Mouse (Mus musculus) gastrocnemius, adult 2 months (tissue): ENCODE measurements around the gene Arfgap3. TPM values are rescaled to one million over a fixed set of nuclear protein-coding genes. Genes with fewer than 3 reads are reported as not detected.
"Not testable (repeated sequence)": the region's sequence is repeated elsewhere in the genome, so short reads cannot be mapped to it uniquely, and the experiment has no call there.

ENCODE experiments used
- DNase-seq: peaks from one replicate; pipeline ENCODE4 v3.0.0; 2022
- H3K27ac ChIP-seq: fragments of 200-600 bp; 2 replicates; pipeline ENCODE4 v1.8.1; 2022; ENCODE audit warnings: mild to moderate bottlenecking
- H3K4me3 ChIP-seq: fragments of 200-600 bp; 2 replicates; pipeline ENCODE4 v1.8.1; 2022; ENCODE audit warnings: mild to moderate bottlenecking, moderate library complexity
- CTCF ChIP-seq: fragments of 200-600 bp; IDR thresholded peaks from 2 replicates; pipeline ENCODE4 v1.8.1; 2022; ENCODE audit warnings: antibody characterized with exemption, mild to moderate bottlenecking, moderate library complexity
- intact Hi-C: fragments of 180-260 bp; cut with DNase I; formaldehyde crosslinking; loops from one replicate; pipeline ENCODE4 v1.15.1; 2025
- long read RNA-seq, 2 experiments: library from polyadenylated mRNA; stranded (forward); transcript quantifications; one replicate each; pipeline ENCODE4 v2.0.0; 2021
- total RNA-seq, 2 experiments: library from RNA; stranded (reverse); gene quantifications; 2 replicates each; pipeline ENCODE4 v1.2.3; 2021

Gene Arfgap3
- total RNA-seq: 1 to 10 TPM; 6.0 to 6.7 TPM
- long read RNA-seq, experiment 1, partial matches to known transcripts: 3 of 9 reads
- long read RNA-seq, experiment 1, other reads (novel, unspliced or antisense): 3 of 9 reads
- long read RNA-seq, experiment 2, transcript Arfgap3-201 (16 exons, 2,619 nt): major isoform, 6 of 11 reads
- long read RNA-seq, experiment 2, partial matches to known transcripts: 0 of 11 reads
- long read RNA-seq, experiment 2, other reads (novel, unspliced or antisense): 5 of 11 reads

DNA sequence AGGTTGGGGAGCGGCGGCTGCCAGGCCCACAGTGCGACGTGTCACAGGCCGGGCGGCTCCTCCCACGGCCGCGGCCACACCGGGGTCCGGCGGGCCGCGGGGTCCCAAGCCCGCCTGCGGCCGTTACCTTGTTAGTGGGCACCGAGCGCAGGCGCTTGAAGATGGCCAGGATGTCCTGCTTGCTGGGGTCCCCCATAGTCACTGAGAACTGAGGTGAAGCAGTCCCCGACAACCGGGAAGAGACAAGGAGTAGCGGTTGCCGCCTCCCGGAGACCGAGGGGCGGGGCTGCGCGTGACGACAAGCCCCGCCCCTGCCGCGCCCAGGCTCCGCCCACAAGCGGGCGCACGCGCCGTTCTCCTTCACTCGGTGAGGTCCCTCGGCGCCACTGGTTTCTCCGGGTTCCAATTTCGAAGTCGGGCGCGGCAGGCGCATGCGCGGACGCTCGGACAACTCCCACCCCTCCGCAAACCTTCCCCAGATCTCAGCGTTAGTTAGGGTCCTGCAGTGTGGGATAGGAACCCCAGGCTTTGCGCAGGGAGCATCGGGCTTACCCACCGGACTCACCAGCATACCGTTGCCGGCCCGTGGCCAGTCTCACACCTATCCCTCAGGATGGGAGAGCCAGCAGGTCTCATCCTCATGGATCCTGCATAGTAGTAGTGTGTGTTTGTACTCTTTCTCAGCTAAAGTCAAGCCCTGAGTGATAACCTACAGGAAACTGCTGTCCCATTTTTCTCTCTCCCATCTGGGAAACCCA lies at the start of gene Arfgap3:
TSS of gene Arfgap3 (minus strand) at position 294 of the 758 bp plus-strand sequence.
- Histone ChIP-seq H3K27ac (peak within 1 kb of the TSS; percentile 90), H3K4me3 (peak within 1 kb of the TSS; percentile 98)
- TF ChIP-seq CTCF: no peak
- intact Hi-C loops: no loop called here
- peak; percentile 95 for DNase-seq

DNA sequence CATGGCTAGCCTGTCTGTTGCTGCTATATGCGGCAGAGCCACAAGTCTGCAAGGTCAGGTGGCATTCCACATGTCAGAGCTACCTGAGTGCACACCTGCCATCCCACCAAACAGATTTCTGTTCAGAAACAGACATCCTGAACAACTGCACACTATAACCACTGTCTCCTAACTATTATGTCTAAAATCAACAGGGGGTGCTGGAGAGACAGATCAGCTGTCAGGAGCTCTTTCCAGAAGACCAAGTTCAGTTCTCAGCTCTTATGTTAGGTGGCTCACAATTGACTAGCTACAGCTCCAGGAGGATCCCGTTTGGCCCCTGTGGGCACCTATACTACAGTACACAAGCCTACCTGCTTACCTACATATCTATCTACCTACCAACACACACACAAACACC lies 42.7 kb upstream of the Arfgap3 start:
- DNase-seq: no peak
- Histone ChIP-seq H3K27ac (no peak overlapping the region), H3K4me3 (no peak overlapping the region)
- intact Hi-C loops: no loop called here
- peak; percentile 33 for TF ChIP-seq CTCF

GRCm38 (mm10) chr15:83387911-83388310 lies 37.9 kb upstream of the Arfgap3 start:
- intact Hi-C loops: no loop called here
- Histone ChIP-seq H3K4me3 (no peak overlapping the region), H3K27ac (0 out of 2 replicates have a peak overlapping the region, but pooled peaks have one; percentile 28)
- DNase-seq: no peak
- TF ChIP-seq CTCF: no peak

GRCm38 (mm10) chr15:83383633-83384032 lies 33.6 kb upstream of the Arfgap3 start:
- DNase-seq: peak; percentile 55
- Histone ChIP-seq H3K4me3 (no peak overlapping the region), H3K27ac (peak overlapping the region; percentile 77)
- intact Hi-C loops: loop anchor here (5.0 kb wide), 1 partner anchor 134 kb away; no protein-coding TSS in a partner anchor
- peak; percentile 67 for TF ChIP-seq CTCF

DNA sequence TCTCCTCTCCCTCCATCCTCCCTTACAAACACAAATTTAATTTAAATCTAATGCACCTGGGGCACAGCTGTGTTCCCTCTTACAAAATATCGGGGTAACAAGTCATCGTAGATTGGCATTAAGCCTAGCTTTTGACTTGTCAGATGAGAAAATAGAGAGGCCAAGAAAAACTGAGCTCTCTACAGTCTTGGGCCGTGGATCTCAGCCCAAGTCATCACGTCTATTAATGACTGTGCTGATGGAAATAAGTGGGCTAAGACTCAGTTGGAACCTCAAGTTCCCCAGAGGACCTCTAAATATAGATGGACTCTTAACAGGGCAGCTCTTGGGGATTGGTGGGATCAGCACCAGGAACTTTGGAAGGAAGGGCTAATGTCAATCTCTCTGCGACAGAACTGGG lies 33.1 kb upstream of the Arfgap3 start:
- TF ChIP-seq CTCF: no peak
- Histone ChIP-seq H3K27ac (peak overlapping the region; percentile 77), H3K4me3 (no peak overlapping the region)
- intact Hi-C loops: loop anchor here (5.0 kb wide), 1 partner anchor 134 kb away; no protein-coding TSS in a partner anchor
- peak; percentile 31 for DNase-seq

GRCm38 (mm10) chr15:83382467-83382866 lies 32.4 kb upstream of the Arfgap3 start:
- intact Hi-C loops: loop anchor here (5.0 kb wide), 1 partner anchor 135 kb away; no protein-coding TSS in a partner anchor
- TF ChIP-seq CTCF: no peak
- DNase-seq: no peak
- Histone ChIP-seq H3K27ac (peak overlapping the region; percentile 77), H3K4me3 (no peak overlapping the region)

DNA sequence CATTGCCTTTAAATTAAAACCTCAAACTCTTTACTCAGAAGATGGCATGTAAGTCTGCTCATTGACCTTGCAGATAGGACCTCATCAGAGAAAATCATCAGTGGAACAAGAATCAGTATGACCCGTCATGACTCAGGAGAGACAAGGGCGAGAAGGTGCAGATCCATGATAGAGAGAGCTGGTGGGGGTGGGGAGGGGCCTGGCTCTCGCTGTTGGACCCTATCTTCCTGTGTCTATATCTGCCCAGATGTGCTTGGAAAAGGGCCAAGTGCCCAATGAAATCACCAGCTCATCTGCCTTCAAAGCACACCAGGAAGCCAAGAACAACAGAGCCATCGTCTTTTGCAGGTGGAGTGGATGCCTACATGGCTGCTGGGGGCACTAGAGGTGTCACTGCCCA lies 27.1 kb upstream of the Arfgap3 start:
- TF ChIP-seq CTCF: no peak
- no peak for DNase-seq
- Histone ChIP-seq H3K4me3 (no peak overlapping the region), H3K27ac (no peak overlapping the region)
- intact Hi-C loops: no loop called here

DNA sequence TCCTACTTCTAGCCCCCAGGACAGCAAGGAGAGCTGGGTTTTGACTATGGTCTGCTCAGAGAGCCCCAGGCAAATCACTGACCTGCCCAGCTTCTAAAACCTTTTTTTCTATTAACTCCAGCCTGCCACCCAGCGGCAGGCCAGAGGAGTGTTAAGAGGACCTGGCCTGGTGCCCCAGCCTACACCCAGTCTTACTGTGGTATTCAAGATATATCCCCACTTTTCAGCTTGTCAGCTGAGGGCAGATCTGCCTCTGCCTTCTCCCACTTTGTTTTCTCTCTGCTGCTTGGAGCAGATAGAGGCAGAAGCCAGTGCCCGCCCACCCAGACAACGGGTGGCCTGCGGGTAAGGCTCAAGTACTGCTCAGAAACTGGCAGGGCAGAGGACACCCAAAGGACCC lies 25.1 kb upstream of the Arfgap3 start:
- intact Hi-C loops: no loop called here
- no peak overlapping the region for H3K27ac ChIP-seq
- peak; percentile 81 for DNase-seq
- TF ChIP-seq CTCF: peak; percentile 82
- H3K4me3 ChIP-seq: no peak overlapping the region

GRCm38 (mm10) chr15:83374076-83374475 lies 24.0 kb upstream of the Arfgap3 start:
- DNase-seq: no peak
- no peak for TF ChIP-seq CTCF
- Histone ChIP-seq H3K4me3 (no peak overlapping the region), H3K27ac (no peak overlapping the region)
- intact Hi-C loops: loop anchor here (5.0 kb wide), 1 partner anchor 162 kb away; no protein-coding TSS in a partner anchor

DNA sequence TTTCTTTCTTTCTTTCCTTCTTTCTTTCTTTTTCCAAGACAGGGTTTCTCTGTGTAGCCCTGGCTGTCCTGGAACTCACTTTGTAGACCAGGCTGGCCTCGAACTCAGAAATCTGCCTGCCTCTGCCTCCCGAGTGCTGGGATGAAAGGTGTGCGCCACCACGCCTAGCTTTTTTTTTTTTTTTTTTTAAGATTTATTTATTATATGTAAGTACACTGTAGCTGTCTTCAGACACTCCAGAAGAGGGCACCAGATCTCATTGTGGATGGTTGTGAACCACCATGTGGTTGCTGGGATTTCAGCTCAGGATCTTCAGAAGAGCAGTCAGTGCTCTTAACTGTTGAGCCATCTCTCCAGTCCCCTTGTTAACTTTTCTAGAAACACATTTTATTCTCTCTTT lies 18.7 kb upstream of the Arfgap3 start:
- intact Hi-C loops, H3K4me3 ChIP-seq, H3K27ac ChIP-seq, DNase-seq: not testable (repeated sequence)
- TF ChIP-seq CTCF: peak; percentile 15; the same call in 1 of the 2 replicates

DNA sequence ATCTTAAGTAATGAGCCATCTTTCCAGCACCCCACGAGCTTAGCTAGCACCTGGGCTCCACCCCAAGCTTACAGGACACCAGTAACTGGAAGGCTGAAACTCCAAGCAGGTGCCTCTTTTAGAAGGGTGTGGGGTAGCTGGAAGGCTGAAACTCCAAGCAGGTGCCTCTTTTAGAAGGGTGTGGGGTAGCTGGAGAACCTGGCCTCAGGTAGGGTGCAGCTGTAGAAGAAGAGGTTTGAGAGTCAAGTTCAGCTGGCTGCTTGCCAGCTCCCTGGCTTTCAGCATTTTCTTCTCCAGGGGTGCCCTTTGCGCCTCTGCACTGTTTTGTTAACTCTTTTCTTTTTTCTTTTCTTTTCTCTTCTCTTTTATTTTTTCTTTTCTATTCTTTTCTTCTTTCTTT lies 18.2 kb upstream of the Arfgap3 start:
- Histone ChIP-seq H3K4me3 (no peak overlapping the region), H3K27ac (no peak overlapping the region)
- DNase-seq: no peak
- intact Hi-C loops: no loop called here
- no peak for TF ChIP-seq CTCF

- peak; percentile 79 for DNase-seq
- Histone ChIP-seq H3K4me3 (peak overlapping the region; percentile 66), H3K27ac (no peak overlapping the region)
- TF ChIP-seq CTCF: no peak
- intact Hi-C loops: no loop called here
These were observed 17.0 kb upstream of the Arfgap3 start for GRCm38 (mm10) chr15:83366933-83367552.

- intact Hi-C loops: no loop called here
- Histone ChIP-seq H3K27ac (no peak overlapping the region), H3K4me3 (no peak overlapping the region)
- DNase-seq: no peak
- TF ChIP-seq CTCF: peak; percentile 18; the same call in 1 of the 2 replicates
These were observed 15.7 kb upstream of the Arfgap3 start for GRCm38 (mm10) chr15:83365697-83366096.
